Mouse (Mus musculus) megakaryocyte, embryonic 14.5 days (primary cell): ENCODE results near the gene Gm21761.
"Not testable (repeated sequence)": the region's sequence is repeated elsewhere in the genome, so short reads cannot be mapped to it uniquely, and the experiment has no call there.

ENCODE experiments used
- FLI1 ChIP-seq: IDR thresholded peaks from 2 replicates; pipeline ENCODE4 v1.6.1; 2012; ENCODE audit warnings: low read length, inconsistent platforms, mixed read lengths
- GATA1 ChIP-seq: IDR thresholded peaks from 3 replicates; pipeline ENCODE4 v1.6.1; 2012; ENCODE audit warnings: mixed read lengths, low read length, inconsistent platforms, borderline replicate concordance

DNA sequence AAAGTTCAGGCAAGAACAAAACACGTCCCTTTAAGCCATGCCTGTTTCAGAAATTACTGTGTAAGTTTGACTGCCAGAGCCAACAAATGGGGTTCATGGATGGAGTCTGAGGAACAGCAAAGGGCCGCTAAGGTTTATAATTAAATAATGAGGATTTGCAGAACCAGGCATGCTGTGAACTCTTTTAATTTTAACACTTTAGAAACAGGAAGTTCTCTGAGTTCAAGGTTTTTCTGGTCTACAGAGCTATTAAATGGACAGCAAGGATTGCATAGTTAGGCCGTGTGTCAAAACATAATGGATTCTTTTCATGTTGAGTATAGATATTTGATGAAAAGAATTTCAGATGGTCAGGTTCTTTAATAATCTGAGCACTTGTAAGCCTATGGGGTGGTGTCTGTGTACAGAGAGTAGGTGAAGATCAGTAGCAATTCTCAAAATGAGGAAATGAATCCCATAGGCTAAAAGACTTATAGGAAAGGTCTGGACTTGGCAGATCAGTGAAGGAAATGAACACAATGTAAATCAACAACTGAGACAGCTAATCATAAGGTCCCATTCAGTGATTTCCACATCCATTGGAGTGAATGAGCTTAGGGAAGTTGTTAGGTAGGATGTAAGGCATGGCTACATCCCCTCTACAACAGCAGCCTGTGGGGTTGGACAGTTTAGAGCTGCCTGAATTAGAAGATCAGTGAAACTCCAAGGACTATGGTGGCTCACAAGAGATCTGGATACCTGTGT, 4.3 kb downstream of the Gm21761 start:
- not testable (repeated sequence) for TF ChIP-seq GATA1, FLI1
